15 mouse cellular contexts compared by ENCODE assay signal in genomic region chr5:28402756-28403155, GRCm38 (mm10).
A peak's percentile ranks its signal among the peaks of the same experiment; 100 is the strongest.
DNase-seq lines count a peak whose midpoint lies in the region; ATAC-seq lines count a peak whose summit lies in the region.
"Had no signal": no experiment of that assay in that cellular context is flagged by ENCODE, and none has a peak within 500 bp of the region (broad histone marks: within the 10 kb centered on the region; RNA-seq: fewer than 3 reads in every experiment).

No protein-coding gene starts in this region.

- intact Hi-C loops in heart, postnatal 10 days (cut with DNase I) = no loop called here

- peak; percentile 75 for DNase-seq in CD4-positive, CD25-positive, alpha-beta regulatory T cell, adult 2 months (ENCODE audit: low read depth, low spot score)
- DNase-seq in CD8-positive naive resting alpha-beta T cell, adult 2 months (ENCODE audit: low read depth in 2 of 2, low spot score in 2 of 2) = peak; percentile 69 to 71
- DNase-seq in naive thymus-derived CD4-positive, alpha-beta T cell, adult 2 months (ENCODE audit: low read depth) = peak; percentile 83
- peak; percentile 46 for DNase-seq in thymus, postnatal 25 days
- DNase-seq in heart, postnatal 10 days = no peak
- DNase-seq in ovary, adult 18-20 months (ENCODE audit: low spot score) = no peak
- DNase-seq: adrenal gland, postnatal 36 days; cerebellum, adult 8-10 months; gastrocnemius, postnatal 25 days; kidney, adult 18-20 months; kidney, postnatal 14 days; lung, embryonic 14.5 days; lung, postnatal 4 days had no signal

- ATAC-seq in granulocyte monocyte progenitor cell, adult 5-6 weeks (replicated peaks; ENCODE audit: poor library complexity, severe bottlenecking) = no peak
- ATAC-seq: hindbrain, postnatal 0 days had no signal

Comparison
In these comparisons a context has a peak if more than half of its experiments do, and no peak if none do; other contexts are left out.
1. DNase-seq: peak in CD4-positive, CD25-positive, alpha-beta regulatory T cell, adult 2 months (single experiment), CD8-positive naive resting alpha-beta T cell, adult 2 months (2 of 2), naive thymus-derived CD4-positive, alpha-beta T cell, adult 2 months (single experiment) and thymus, postnatal 25 days (single experiment); none in heart, postnatal 10 days (0 of 2) and ovary, adult 18-20 months (single experiment).